ENCODE assay signal across 27 mouse cellular contexts in the genomic region with DNA sequence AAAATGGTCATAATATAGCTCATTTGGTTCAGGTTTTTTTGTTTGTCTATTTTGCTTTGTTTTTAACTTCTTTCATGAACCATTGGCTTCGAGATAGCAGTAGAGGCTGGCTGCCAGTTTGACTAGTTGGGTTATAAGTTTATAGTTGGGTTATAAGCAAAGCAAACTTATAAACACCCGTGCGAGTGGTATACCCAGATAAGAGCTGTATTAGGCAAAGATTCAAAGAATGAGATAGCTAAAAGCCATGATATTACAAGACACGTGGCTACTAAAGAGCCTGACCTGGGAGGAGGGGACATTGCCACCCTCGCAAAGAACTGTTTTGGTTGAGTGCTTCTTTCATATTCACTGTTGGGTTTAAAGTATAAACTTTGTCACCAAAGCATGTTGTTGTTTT.
DNase-seq lines count a peak whose midpoint lies in the region; ATAC-seq and TF ChIP-seq lines count a peak whose summit lies in the region.
"Had no signal": no experiment of that assay in that cellular context is flagged by ENCODE, and none has a peak within 500 bp of the region (broad histone marks: within the 10 kb centered on the region; RNA-seq: fewer than 3 reads in every experiment).

No protein-coding gene starts in this region.

- no peak overlapping the region for H3K4me2 ChIP-seq in heart, postnatal 0 days (ENCODE audit: low read depth, low read length)
- H3K4me2 ChIP-seq in liver, embryonic 16.5 days (ENCODE audit: low read depth, low read length): no peak overlapping the region
- H3K4me2 ChIP-seq: embryonic facial prominence, embryonic 15.5 days; hindbrain, embryonic 12.5 days; intestine, embryonic 15.5 days; limb, embryonic 12.5 days; midbrain, embryonic 15.5 days; neural tube, embryonic 12.5 days had no signal

- H3K36me3 ChIP-seq in heart, postnatal 0 days (replicated peaks; ENCODE audit: control insufficient read depth, insufficient read depth, low read length): no peaks in the 10 kb centered on the region
- peaks cover 0 to 22% of the 10 kb centered on the region in 2 experiments; a peak in 2 of 4 replicates for H3K36me3 ChIP-seq in MEL (ENCODE audit: control insufficient read depth in 1 of 2, insufficient read depth in 2 of 2, low read length in 2 of 2)
- H3K36me3 ChIP-seq in liver, embryonic 16.5 days (ENCODE audit: control insufficient read depth, insufficient read depth): no peaks in the 10 kb centered on the region
- H3K36me3 ChIP-seq: embryonic facial prominence, embryonic 10.5 days; embryonic facial prominence, embryonic 15.5 days; heart, embryonic 13.5 days; hindbrain, embryonic 12.5 days; intestine, embryonic 15.5 days; limb, embryonic 12.5 days; midbrain, embryonic 15.5 days; neural tube, embryonic 12.5 days had no signal

- peaks cover 67% of the 10 kb centered on the region for H3K4me1 ChIP-seq in heart, postnatal 0 days (ENCODE audit: control insufficient read depth, insufficient read depth)
- peaks cover 16 to 17% of the 10 kb centered on the region in 2 experiments for H3K4me1 ChIP-seq in MEL (ENCODE audit: control insufficient read depth in 1 of 2, insufficient read depth in 2 of 2, low read length in 2 of 2)
- H3K4me1 ChIP-seq in liver, embryonic 16.5 days (ENCODE audit: control insufficient read depth, low read depth, low read length): peaks cover 8% of the 10 kb centered on the region

- TF ChIP-seq POLR2A in MEL (IDR thresholded peaks at IDR 0.05; ENCODE audit: control insufficient read depth in 1 of 2, insufficient read depth in 1 of 2, low read depth in 1 of 2, low read length in 2 of 2, poor library complexity in 1 of 2): no peak

- no peak for DNase-seq in heart, postnatal 0 days (ENCODE audit: low spot score)
- no peak for DNase-seq in heart, adult 18-20 months
- DNase-seq in MEL (ENCODE audit: low read depth, low spot score): peak; percentile 39
- DNase-seq in adrenal gland, postnatal 36 days: no peak
- no peak for DNase-seq in ovary, postnatal 36 days (ENCODE audit: low spot score)
- DNase-seq in natural killer cell, adult 2 months (ENCODE audit: low spot score in 2 of 2): no peak
- DNase-seq: adrenal gland, postnatal 25 days; cerebellum, adult 11 months; heart, postnatal 36 days; kidney, adult 9 months; kidney, postnatal 14 days; lung, adult 18-20 months; lung, postnatal 4 days had no signal

- H3K4me3 ChIP-seq in heart, postnatal 0 days (ENCODE audit: low read depth, low read length): no peak overlapping the region
- H3K4me3 ChIP-seq in MEL (ENCODE audit: control insufficient read depth in 1 of 2, insufficient read depth in 1 of 2, low read depth in 2 of 2, low read length in 2 of 2): peak overlapping the region in 1 of 2 experiments; percentile 19; a peak in 1 of 4 replicates
- H3K4me3 ChIP-seq in liver, embryonic 16.5 days (ENCODE audit: low read depth, low read length): no peak overlapping the region
- H3K4me3 ChIP-seq: embryonic facial prominence, embryonic 10.5 days; embryonic facial prominence, embryonic 15.5 days; heart, embryonic 13.5 days; hindbrain, embryonic 12.5 days; intestine, embryonic 15.5 days; left cerebral cortex, adult 2 months; limb, embryonic 12.5 days; midbrain, embryonic 15.5 days; neural tube, embryonic 12.5 days had no signal

- no peak for TF ChIP-seq RAD21 in MEL (IDR thresholded peaks at IDR 0.05; ENCODE audit: low read depth, low read length)

- WGBS in heart, postnatal 0 days: 74% methylated on average over 5 of the region's 5 CpGs
- WGBS in liver, embryonic 16.5 days (ENCODE audit: insufficient replicate concordance): 30% methylated on average over 5 of the region's 5 CpGs

- H3K9me3 ChIP-seq in heart, postnatal 0 days (replicated peaks; ENCODE audit: control insufficient read depth, low read length): no peaks in the 10 kb centered on the region
- H3K9me3 ChIP-seq in MEL (replicated peaks; ENCODE audit: insufficient read depth, low read length): no peaks in the 10 kb centered on the region
- no peaks in the 10 kb centered on the region for H3K9me3 ChIP-seq in liver, embryonic 16.5 days (replicated peaks; ENCODE audit: control insufficient read depth, low read length)
- H3K9me3 ChIP-seq: embryonic facial prominence, embryonic 10.5 days; embryonic facial prominence, embryonic 15.5 days; heart, embryonic 13.5 days; hindbrain, embryonic 12.5 days; intestine, embryonic 15.5 days; limb, embryonic 12.5 days; midbrain, embryonic 15.5 days; neural tube, embryonic 12.5 days had no signal

- TF ChIP-seq CTCF in heart, postnatal 0 days (IDR thresholded peaks at IDR 0.05; ENCODE audit: low read depth): no peak
- TF ChIP-seq CTCF in MEL (IDR thresholded peaks at IDR 0.05 in 2 of 3, conservative IDR thresholded peaks at IDR 0.05 in 1 of 3; ENCODE audit: control insufficient read depth in 1 of 3, insufficient read depth in 1 of 3, low read depth in 2 of 3, low read length in 3 of 3, poor library complexity in 1 of 3, severe bottlenecking in 1 of 3): no peak

- H3K27ac ChIP-seq in heart, postnatal 0 days (ENCODE audit: low read depth): 0 out of 2 replicates have a peak overlapping the region, but pooled peaks have one; percentile 75
- H3K27ac ChIP-seq in MEL (ENCODE audit: control insufficient read depth, low read depth, low read length): peak overlapping the region; percentile 21
- no peak overlapping the region for H3K27ac ChIP-seq in liver, embryonic 16.5 days (ENCODE audit: low read length)
- H3K27ac ChIP-seq: embryonic facial prominence, embryonic 10.5 days; embryonic facial prominence, embryonic 15.5 days; hindbrain, embryonic 12.5 days; hindbrain, postnatal 0 days; intestine, embryonic 15.5 days; neural tube, embryonic 12.5 days had no signal

- no peak for TF ChIP-seq EP300 in heart, postnatal 0 days (IDR thresholded peaks at IDR 0.05; ENCODE audit: low read depth)
- TF ChIP-seq EP300 in MEL (IDR thresholded peaks at IDR 0.05; ENCODE audit: low read depth in 1 of 2, low read length in 2 of 2): peak; percentile 57 to 72; a peak in 3 of 4 replicates

- no peak for ATAC-seq in heart, postnatal 0 days (ENCODE audit: insufficient read depth, low read depth)
- ATAC-seq in erythroid progenitor cell, adult 5-6 weeks (replicated peaks; ENCODE audit: low FRiP score, poor library complexity, severe bottlenecking): 0 out of 2 replicates have a peak, but pooled peaks have one; percentile 47
- ATAC-seq in liver, embryonic 16.5 days (ENCODE audit: low read depth): peak; percentile 71
- ATAC-seq: forebrain, embryonic 14.5 days; intestine, embryonic 15.5 days; lung, postnatal 0 days had no signal

- H3K9ac ChIP-seq in heart, postnatal 0 days (replicated peaks; ENCODE audit: low read depth, low read length): no peak overlapping the region
- peak overlapping the region; percentile 31; the same call in 1 of the 2 replicates for H3K9ac ChIP-seq in MEL (ENCODE audit: control insufficient read depth, low read depth, low read length, poor library complexity, severe bottlenecking)
- H3K9ac ChIP-seq in liver, embryonic 16.5 days (ENCODE audit: low read depth, low read length): no peak overlapping the region
- H3K9ac ChIP-seq: embryonic facial prominence, embryonic 15.5 days; hindbrain, embryonic 12.5 days; intestine, embryonic 15.5 days; limb, embryonic 12.5 days; midbrain, embryonic 15.5 days; neural tube, embryonic 12.5 days had no signal

- H3K27me3 ChIP-seq in heart, postnatal 0 days (ENCODE audit: control insufficient read depth, insufficient read depth, low read length): no peaks in the 10 kb centered on the region
- no peaks in the 10 kb centered on the region for H3K27me3 ChIP-seq in MEL (ENCODE audit: control insufficient read depth in 1 of 2, insufficient read depth in 2 of 2, low read length in 2 of 2)
- H3K27me3 ChIP-seq in liver, embryonic 16.5 days (ENCODE audit: control insufficient read depth, insufficient read depth, low read depth, low read length): no peaks in the 10 kb centered on the region
- H3K27me3 ChIP-seq: embryonic facial prominence, embryonic 15.5 days; heart, embryonic 13.5 days; hindbrain, embryonic 12.5 days; intestine, embryonic 15.5 days; limb, embryonic 12.5 days; midbrain, embryonic 15.5 days; neural tube, embryonic 12.5 days had no signal

- H3K79me2 ChIP-seq in MEL (ENCODE audit: control insufficient read depth, insufficient read depth, low read length, poor library complexity): no peaks in the 10 kb centered on the region

TF ChIP-seq in MEL, 35 proteins besides CTCF, POLR2A, EP300 and RAD21 (continues in another document):
- TF ChIP-seq GABPA (IDR thresholded peaks at IDR 0.05; ENCODE audit: low read depth, low read length) (no peak), HCFC1 (IDR thresholded peaks at IDR 0.05; ENCODE audit: low read depth, low read length) (no peak), BHLHE40 (IDR thresholded peaks at IDR 0.05; ENCODE audit: borderline replicate concordance, low read depth, low read length) (peak; percentile 73; the same call in 1 of the 2 replicates), SIN3A (IDR thresholded peaks at IDR 0.05; ENCODE audit: low read length) (peak; percentile 49; the same call in 1 of the 2 replicates), UBTF (IDR thresholded peaks at IDR 0.05; ENCODE audit: borderline replicate concordance, insufficient read depth, low read depth, low read length) (no peak), MEF2A (IDR thresholded peaks at IDR 0.05; ENCODE audit: extremely low read depth, insufficient replicate concordance, low read depth, low read length, poor library complexity, severe bottlenecking) (no peak), ELF1 (IDR thresholded peaks at IDR 0.05; ENCODE audit: low read depth, low read length) (no peak), MAX (IDR thresholded peaks at IDR 0.05; ENCODE audit: low read length) (peak; percentile 76; the same call in 1 of the 2 replicates), TCF12 (IDR thresholded peaks at IDR 0.05; ENCODE audit: low read depth, low read length) (peak; percentile 82), GATA1 (IDR thresholded peaks at IDR 0.05; ENCODE audit: low read depth, low read length) (peak; percentile 65), MYC (IDR thresholded peaks at IDR 0.05; ENCODE audit: low read depth, low read length) (peak; percentile 77; the same call in 1 of the 2 replicates), POLR2AphosphoS5 (IDR thresholded peaks at IDR 0.05; ENCODE audit: borderline replicate concordance, low read depth, low read length) (no peak), MAZ (IDR thresholded peaks at IDR 0.05; ENCODE audit: low read depth, low read length) (no peak), E2F4 (IDR thresholded peaks at IDR 0.05; ENCODE audit: borderline replicate concordance, low read depth, low read length) (no peak), ZKSCAN1 (IDR thresholded peaks at IDR 0.05; ENCODE audit: low read depth, low read length) (no peak), SMC3 (IDR thresholded peaks at IDR 0.05; ENCODE audit: low read depth, low read length) (no peak), CHD2 (IDR thresholded peaks at IDR 0.05; ENCODE audit: low read length) (no peak), MYB (IDR thresholded peaks at IDR 0.05; ENCODE audit: low read depth, low read length) (no peak), CHD1 (IDR thresholded peaks at IDR 0.05; ENCODE audit: low read depth, low read length) (no peak), TBP (IDR thresholded peaks at IDR 0.05; ENCODE audit: low read depth, low read length) (no peak), POLR2AphosphoS2 (IDR thresholded peaks at IDR 0.05; ENCODE audit: low read length) (no peak)
